Mouse (Mus musculus): ENCODE data around the gene Sh3rf1. TPM values are rescaled to one million over a fixed set of nuclear protein-coding genes. Genes with fewer than 3 reads are reported as not detected.
A peak's percentile ranks its signal among the peaks of the same experiment; 100 is the strongest.
"Not testable (repeated sequence)": the region's sequence is repeated elsewhere in the genome, so short reads cannot be mapped to it uniquely, and the experiment has no call there.

Sh3rf1 gene
- total RNA-seq, 2 experiments from 2014 or later: 5.5 to 6.0 TPM

GRCm38 (mm10) chr8:61390307-61391057, 166.8 kb downstream of the Sh3rf1 start:
- DNase-seq (ENCODE audit: low spot score): no peak
- intact Hi-C loops (cut with DNase I): no loop called here

- DNase-seq (ENCODE audit: low spot score): peak; percentile 9
- intact Hi-C loops (cut with DNase I): no loop called here
Observed at GRCm38 (mm10) chr8:61391058-61391434, 167.4 kb downstream of the Sh3rf1 start.

DNA sequence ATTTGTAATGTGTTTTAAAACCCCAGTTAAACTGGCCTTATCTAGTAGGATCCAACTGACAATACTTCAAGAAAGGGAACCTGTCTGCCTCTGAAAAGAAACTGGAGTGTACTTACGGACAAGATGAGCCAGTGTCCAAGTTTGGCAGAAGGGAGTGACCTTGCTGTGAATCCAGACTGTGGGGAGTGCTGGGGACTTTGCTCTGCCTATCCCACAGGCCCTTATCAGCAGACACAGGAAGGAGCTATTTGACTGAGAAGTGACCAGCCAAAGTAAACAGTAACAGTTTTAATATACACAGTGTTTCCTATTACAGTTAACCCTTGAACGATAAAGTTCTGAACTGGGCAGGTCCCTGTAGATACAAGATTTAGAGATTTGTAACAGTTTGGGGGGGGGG, 173.5 kb downstream of the Sh3rf1 start:
- intact Hi-C loops (cut with DNase I): loop anchor here (5.0 kb wide), 1 partner anchor 80 kb away; no protein-coding TSS in a partner anchor
- DNase-seq (ENCODE audit: low spot score): no peak

DNA sequence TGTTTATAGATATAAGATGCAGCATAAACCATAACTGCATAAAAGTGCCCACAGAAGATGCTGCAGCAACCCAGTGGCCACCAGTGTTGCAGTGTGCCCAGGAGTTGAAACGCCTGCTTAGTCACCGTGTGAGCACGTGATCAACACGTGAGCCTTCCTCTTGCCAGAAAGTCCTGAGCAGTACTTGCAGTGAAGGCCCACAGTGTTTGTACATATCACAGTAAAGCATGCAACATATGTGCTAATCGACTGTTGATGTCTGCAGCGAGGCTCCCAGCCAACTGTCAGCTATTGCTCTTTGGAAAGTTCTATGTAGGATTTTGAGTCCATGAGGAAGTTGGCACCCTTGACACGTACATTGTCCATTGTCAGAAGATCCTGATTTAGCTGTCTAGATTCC, 174.1 kb downstream of the Sh3rf1 start:
- no peak for DNase-seq (ENCODE audit: low spot score)
- intact Hi-C loops (cut with DNase I): loop anchor here (5.0 kb wide), 1 partner anchor 80 kb away; no protein-coding TSS in a partner anchor

GRCm38 (mm10) chr8:61402861-61403260, 179.2 kb downstream of the Sh3rf1 start:
- intact Hi-C loops (cut with DNase I): no loop called here

GRCm38 (mm10) chr8:61403266-61404177, 179.8 kb downstream of the Sh3rf1 start:
- intact Hi-C loops (cut with DNase I): no loop called here
- no peak for DNase-seq (ENCODE audit: low spot score)

More at GRCm38 (mm10) chr8:61402861-61403260, 179.2 kb downstream of the Sh3rf1 start:
- no peak for DNase-seq (ENCODE audit: low spot score)

DNA sequence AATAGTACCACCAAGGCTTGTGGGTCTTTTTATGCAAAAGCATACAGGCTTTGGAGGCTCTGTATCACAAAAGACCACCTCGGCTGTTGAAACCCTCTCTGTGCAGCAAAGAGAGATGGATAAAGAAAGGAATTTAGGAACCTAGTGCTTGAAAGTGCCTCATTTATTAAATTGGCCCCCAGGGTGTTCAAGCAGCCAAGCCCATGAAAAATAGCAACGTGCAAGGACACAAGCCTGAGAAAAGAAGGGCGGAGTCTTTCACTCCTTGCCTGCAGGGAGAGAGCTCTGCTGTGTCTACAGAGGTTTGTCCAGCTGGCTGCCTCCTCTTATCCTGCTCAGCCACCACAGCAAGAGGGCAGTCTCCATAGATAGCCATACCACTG, 180.5 kb downstream of the Sh3rf1 start:
- no peak for DNase-seq (ENCODE audit: low spot score)
- intact Hi-C loops (cut with DNase I): no loop called here

DNA sequence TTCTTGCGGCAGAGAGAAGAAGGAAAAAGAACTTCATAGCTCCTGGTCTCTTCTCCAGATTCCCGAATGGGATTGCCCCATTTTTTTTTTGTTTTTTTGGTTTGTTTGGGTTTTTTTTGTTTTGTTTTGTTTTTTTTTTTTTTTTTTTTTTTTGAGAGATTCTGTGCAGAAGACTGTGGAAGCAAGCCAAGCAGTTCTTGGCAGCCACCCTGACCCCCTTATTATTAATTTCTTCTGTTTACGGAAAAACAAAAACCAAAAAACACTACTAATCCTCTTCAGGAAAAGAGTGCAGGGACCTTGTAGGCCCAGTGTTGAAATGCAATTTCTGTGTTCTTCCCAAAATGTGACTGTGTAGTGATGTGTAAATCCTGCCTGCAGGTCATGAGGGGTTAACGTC, 185.4 kb downstream of the Sh3rf1 start:
- intact Hi-C loops (cut with DNase I): no loop called here
- no peak for DNase-seq (ENCODE audit: low spot score)

GRCm38 (mm10) chr8:61409712-61410111, 186.0 kb downstream of the Sh3rf1 start:
- intact Hi-C loops (cut with DNase I); DNase-seq (ENCODE audit: low spot score): not testable (repeated sequence)

- no peak for DNase-seq (ENCODE audit: low spot score)
- intact Hi-C loops (cut with DNase I): no loop called here
Observed at GRCm38 (mm10) chr8:61419521-61419920, 195.8 kb downstream of the Sh3rf1 start.

- no peak for DNase-seq (ENCODE audit: low spot score)
- intact Hi-C loops (cut with DNase I): no loop called here
Observed at GRCm38 (mm10) chr8:61420166-61420565, 196.5 kb downstream of the Sh3rf1 start.

DNA sequence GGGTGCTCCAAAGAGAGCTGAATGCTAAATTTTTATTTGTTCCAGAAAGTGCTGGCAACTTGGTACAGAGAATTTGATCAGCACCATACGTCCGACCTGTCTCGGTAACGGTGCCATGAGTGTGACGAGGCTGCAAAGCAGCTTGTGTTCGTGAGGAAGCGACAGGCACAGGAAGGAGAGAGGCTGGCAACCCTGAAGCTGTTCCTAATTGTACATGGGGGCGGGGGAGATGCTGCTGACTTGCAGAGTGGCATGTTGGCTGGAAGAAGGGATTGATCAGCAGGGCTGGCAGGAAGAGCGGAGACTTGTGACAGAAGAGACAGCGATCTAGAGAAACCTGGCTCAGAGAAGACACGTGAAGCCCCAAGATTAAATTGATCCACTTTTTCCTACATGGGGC, 197.9 kb downstream of the Sh3rf1 start:
- no peak for DNase-seq (ENCODE audit: low spot score)

GRCm38 (mm10) chr8:61425125-61425524, 201.5 kb downstream of the Sh3rf1 start:
- no peak for DNase-seq (ENCODE audit: low spot score)
- intact Hi-C loops (cut with DNase I): no loop called here

More for the DNA sequence above, 197.9 kb downstream of the Sh3rf1 start:
- intact Hi-C loops (cut with DNase I): no loop called here

DNA sequence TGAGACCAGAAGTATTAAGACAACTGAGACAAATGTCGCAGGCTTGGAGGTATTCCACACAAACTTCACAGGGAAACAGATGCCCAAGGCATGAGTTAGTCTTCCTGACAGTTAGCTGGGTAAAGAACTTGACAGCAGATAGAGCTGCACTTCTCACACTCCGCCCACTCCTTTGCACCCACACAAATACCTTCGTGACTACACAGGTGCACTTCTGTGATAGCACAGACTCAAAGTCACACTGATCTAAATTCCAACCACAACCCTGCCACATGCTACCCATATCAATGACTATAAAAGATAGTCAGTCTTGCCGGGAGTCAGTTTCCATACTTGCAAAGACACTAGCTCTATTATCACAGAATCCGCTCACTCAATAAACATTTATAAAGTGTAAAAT, 202.4 kb downstream of the Sh3rf1 start:
- intact Hi-C loops (cut with DNase I): no loop called here
- DNase-seq (ENCODE audit: low spot score): no peak

DNA sequence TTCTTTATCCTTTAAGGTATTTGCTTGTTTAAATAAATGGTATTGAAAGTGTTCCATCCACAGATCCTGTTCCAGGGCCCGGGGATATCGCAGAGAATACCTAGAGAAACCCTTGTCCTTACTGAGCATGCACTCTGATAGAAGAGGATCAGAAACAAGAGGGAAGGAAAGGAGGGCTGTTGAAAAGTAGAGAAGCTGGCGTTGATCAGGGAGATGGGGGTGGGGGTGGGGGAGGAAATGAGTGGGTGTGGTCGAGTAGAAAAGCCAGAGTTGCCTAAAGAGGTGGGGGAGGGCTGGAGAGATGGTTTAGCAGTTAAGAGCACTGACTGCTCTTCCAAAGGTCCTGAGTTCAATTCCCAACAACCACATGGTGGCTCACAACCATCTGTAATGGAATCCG, 203.0 kb downstream of the Sh3rf1 start:
- intact Hi-C loops (cut with DNase I): no loop called here
- DNase-seq (ENCODE audit: low spot score): no peak

DNA sequence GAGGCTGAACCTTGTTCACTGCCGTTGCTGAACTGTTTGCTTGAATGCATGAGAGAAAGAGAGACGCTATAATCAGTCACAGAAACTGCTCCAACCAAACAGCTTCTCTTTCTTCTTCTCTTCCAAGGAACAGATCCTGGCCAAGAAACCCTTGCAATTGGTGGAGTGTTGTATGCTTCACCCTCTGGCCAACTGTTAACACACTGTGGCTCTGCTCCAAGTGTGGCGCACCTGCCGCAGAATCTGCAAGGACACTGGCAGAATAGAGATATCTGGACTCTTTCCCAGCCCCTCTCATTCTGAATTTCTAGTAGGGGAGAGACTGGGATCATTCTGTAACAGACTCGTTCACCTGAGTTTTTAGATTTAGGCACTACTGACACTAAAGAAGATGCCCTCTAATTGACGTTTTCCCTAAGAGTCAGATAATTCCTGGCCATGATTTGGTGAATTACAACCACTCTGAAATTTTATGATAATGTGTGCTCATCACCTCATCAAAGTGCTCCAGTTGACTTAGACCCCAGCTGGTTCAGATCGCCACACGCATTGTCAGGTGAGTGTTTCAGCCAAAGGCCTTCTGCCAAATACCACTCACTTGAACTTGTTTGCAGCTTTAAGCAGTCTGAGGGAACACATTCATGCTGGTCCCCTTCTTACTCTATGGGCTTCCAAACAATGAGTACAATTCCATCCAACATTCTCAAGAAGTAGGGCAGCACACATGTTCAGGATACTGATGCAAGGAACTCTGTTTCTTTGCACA, 204.4 kb downstream of the Sh3rf1 start:
- no peak for DNase-seq (ENCODE audit: low spot score)
- intact Hi-C loops (cut with DNase I): no loop called here

- intact Hi-C loops (cut with DNase I): no loop called here
- no peak for DNase-seq (ENCODE audit: low spot score)
Observed at GRCm38 (mm10) chr8:61428821-61429482, 205.3 kb downstream of the Sh3rf1 start.

DNA sequence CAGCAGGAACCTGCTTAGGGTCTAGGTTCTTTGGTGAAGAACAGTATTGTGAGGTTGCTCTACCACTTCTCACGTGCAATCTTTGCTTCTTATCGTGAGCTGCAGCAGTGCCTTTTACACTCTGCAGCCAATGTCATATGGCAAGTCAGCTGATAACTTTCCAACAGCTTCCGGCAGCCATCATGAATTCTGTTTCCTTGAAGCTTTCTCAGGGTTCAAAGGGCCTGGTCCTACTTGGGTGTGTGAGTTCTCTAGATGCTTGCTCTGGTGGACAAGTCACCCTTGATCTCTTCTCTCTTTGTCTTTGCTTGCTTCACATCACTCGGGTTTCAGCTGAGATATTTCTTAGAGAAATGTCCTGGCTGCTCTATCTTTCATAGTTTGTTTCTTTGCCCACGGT, 211.8 kb downstream of the Sh3rf1 start:
- no peak for DNase-seq (ENCODE audit: low spot score)
- intact Hi-C loops (cut with DNase I): no loop called here

- DNase-seq (ENCODE audit: low spot score): no peak
- intact Hi-C loops (cut with DNase I): no loop called here
Observed at GRCm38 (mm10) chr8:61436147-61436546, 212.5 kb downstream of the Sh3rf1 start.
